Mouse (Mus musculus) activated CD4-positive, CD25-positive, alpha-beta regulatory T cell (primary cell): ENCODE results near the gene Aox2. TPM values are rescaled to one million over a fixed set of nuclear protein-coding genes. Genes with fewer than 3 reads are reported as not detected.

Experiments
- polyA plus RNA-seq, 2 experiments: library from polyadenylated mRNA; unstranded; fragments of 100-300 nt; shearing (Covaris generic); gene quantifications; one replicate each; pipeline ENCODE4 v1.2.1; 2017

Aox2 gene
- polyA plus RNA-seq: under 1 TPM in 1 of 2 experiments, not detected in 1; 0.04 TPM

DNA sequence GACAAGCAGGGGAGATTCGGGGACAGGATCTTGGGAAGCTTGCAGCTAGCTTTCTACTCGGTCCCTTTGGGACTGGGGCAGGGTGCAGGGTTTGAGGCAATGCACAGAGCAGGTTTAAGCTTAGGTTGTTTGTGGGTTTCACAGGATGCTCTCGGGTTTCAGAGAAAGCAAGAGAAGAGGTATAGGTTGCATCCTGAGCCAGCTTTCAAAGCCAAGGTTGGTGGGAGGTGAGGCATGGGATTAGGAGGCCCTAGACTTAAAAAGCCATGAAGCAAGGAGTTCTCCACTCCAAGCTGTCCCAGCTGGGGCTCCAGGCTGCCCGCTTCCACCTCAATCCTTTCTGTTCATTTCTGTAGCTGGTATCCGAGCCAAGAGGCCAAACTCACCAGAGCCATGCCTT lies at the start of gene Aox2:
Aox2 (plus strand) TSS at position 301 of the 400 bp plus-strand sequence.

GRCm38 (mm10) chr1:58392652-58393283 lies 114.6 kb downstream of the Aox2 start, which contains the start of gene Bzw1:
Bzw1 (plus strand) TSS chr1:58392898.

DNA sequence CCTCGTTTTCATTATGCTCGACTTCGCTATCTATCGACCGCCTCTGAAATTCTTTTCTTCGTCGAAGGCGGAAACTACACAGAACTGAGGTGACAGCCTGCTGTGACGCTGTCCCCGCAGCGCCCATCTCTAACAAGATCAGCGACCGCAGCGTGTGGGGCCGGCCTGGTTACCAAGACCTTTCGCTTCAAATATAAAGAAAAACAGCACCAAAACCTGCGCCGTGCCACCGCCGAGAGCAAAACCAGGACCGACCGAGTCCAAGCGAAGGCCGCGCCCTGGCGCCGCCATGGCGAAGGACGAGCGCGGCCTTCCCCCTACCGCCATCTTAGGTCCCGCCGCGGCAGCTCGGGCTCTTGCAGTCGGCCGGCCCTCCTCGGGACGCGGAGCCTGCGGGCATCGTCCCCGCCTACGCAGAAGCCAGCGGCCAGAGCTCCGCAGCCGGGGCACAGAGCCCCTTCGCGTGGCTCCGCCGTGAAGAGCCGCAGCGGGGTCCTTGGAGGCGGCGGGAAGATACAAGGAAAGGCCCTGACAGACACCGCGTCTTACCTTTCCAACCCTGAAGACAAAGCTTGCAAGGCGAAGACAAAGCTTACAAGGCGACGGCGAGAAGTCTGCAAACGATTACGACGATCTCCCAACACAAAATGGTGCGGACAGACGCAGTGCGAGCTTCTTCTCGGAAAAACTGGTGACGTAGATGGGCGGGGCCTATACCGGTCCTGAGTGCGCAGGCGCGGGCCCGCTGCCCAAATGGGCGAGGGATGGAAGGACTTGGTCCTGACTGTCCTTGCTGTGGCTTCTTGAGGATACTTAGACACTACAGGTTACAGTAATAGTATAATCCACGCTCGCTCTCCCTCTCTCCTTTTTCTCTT lies 145.5 kb downstream of the Aox2 start, which contains the start of gene Clk1:
Clk1 (minus strand) TSS at position 696 of the 878 bp plus-strand sequence.

Other genes with a start within 250 kb of the Aox2 start
- under 1 TPM in 1 of 2 experiments, not detected in 1; 0.15 TPM for gene Aox1, start 248.4 kb upstream of the Aox2 start, polyA plus RNA-seq
- under 1 TPM in 1 of 2 experiments, not detected in 1; 0.05 TPM for gene Aox3, start 165.2 kb upstream of the Aox2 start, polyA plus RNA-seq
- gene Aox4, start 67.9 kb upstream of the Aox2 start, polyA plus RNA-seq: under 1 TPM in 1 of 2 experiments, not detected in 1; 0.33 TPM
- gene Bzw1, start 114.6 kb downstream of the Aox2 start, polyA plus RNA-seq: 100 to 1,000 TPM; 368 to 421 TPM
- gene Clk1, start 145.7 kb downstream of the Aox2 start, polyA plus RNA-seq: 100 to 1,000 TPM; 311 to 364 TPM
- gene Nif3l1, start 166.8 kb downstream of the Aox2 start, polyA plus RNA-seq: 10 to 100 TPM; 35.9 to 36.3 TPM
- gene Ppil3, start 167.2 kb downstream of the Aox2 start, polyA plus RNA-seq: 10 to 100 TPM; 56.9 to 69.5 TPM
- gene Orc2, start 226.8 kb downstream of the Aox2 start, polyA plus RNA-seq: 10 to 100 TPM; 15.0 to 37.5 TPM